Mouse (Mus musculus) kidney, embryonic 15.5 days (tissue): ENCODE measurements around the gene Edn1. TPM values are rescaled to one million over a fixed set of nuclear protein-coding genes. Genes with fewer than 3 reads are reported as not detected.
A peak's percentile ranks its signal among the peaks of the same experiment; 100 is the strongest.

ENCODE experiments used
- ATAC-seq: fragments of 200-750 bp; cut with Nextera tagmentation; replicated peaks from 2 replicates; pipeline ENCODE4 v1.8.0; 2017; ENCODE audit warnings: moderate TSS enrichment; ENCODE audit not compliant: low FRiP score
- H3K27ac ChIP-seq: fragments of 300-500 bp; sonication (generic); 2 replicates; pipeline ENCODE4 v1.5.1; 2015; ENCODE audit warnings: mild to moderate bottlenecking, inconsistent platforms
- H3K27me3 ChIP-seq: fragments of 300-500 bp; sonication (generic); 2 replicates; pipeline ENCODE4 v1.6.1; 2015; ENCODE audit warnings: inconsistent platforms
- H3K36me3 ChIP-seq: fragments of 300-500 bp; sonication (generic); 2 replicates; pipeline ENCODE4 v1.6.1; 2015; ENCODE audit warnings: inconsistent platforms
- H3K4me1 ChIP-seq: fragments of 300-500 bp; sonication (generic); 2 replicates; pipeline ENCODE4 v1.6.1; 2015; ENCODE audit warnings: inconsistent platforms
- H3K4me2 ChIP-seq: fragments of 300-500 bp; sonication (generic); 2 replicates; pipeline ENCODE4 v1.6.1; 2015; ENCODE audit warnings: moderate library complexity, mild to moderate bottlenecking, inconsistent platforms
- H3K4me3 ChIP-seq: fragments of 300-500 bp; sonication (generic); replicated peaks from 2 replicates; pipeline ENCODE4 v1.5.1; 2015; ENCODE audit warnings: mild to moderate bottlenecking, inconsistent platforms
- H3K9ac ChIP-seq: fragments of 300-500 bp; sonication (generic); 2 replicates; pipeline ENCODE4 v1.6.1; 2015; ENCODE audit warnings: mild to moderate bottlenecking, inconsistent platforms
- H3K9me3 ChIP-seq: fragments of 300-500 bp; sonication (generic); replicated peaks from 2 replicates; pipeline ENCODE4 v1.6.1; 2016; ENCODE audit warnings: inconsistent platforms
- WGBS: fragments of 180-500 bp; shearing (Covaris S2); methylation state at CpG from one replicate; pipeline ENCODE4 v1.1.7; 2015; ENCODE audit warnings: mixed read lengths; 5-methylcytosine and 5-hydroxymethylcytosine counted together
- polyA plus RNA-seq: library from polyadenylated mRNA; unstranded; fragments of >200 nt; fragmentation: Nextera tagmentation; extraction: Ambion mirVana; gene quantifications from 2 replicates; pipeline ENCODE4 v1.2.1, GENCODE M21; 2015

The Edn1 gene
- 2.4 and 2.6 TPM in 2 replicates for polyA plus RNA-seq

DNA sequence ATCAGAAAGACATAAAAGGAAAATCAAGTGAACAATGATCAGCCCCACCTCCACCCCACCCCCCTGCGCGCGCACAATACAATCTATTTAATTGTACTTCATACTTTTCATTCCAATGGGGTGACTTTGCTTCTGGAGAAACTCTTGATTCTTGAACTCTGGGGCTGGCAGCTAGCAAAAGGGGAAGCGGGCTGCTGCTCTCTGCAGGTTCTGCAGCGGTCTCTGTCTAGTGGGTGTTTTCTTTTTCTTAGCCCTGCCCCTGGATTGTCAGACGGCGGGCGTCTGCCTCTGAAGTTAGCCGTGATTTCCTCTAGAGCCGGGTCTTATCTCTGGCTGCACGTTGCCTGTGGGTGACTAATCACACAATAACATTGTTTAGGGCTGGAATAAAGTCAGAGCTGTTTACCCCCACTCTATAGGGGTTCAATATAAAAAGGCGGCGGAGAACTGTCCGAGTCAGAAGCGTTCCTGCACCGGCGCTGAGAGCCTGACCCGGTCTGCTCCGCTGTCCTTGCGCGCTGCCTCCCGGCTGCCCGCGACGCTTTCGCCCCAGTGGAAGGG, at the start of gene Edn1:
Gene Edn1 (plus strand): TSS at position 316 of the 561 bp plus-strand sequence.
- Histone ChIP-seq H3K27me3 (peaks cover 24% of the 10 kb centered on the region), H3K27ac (no peak within 1 kb of the TSS), H3K4me3 (peak within 1 kb of the TSS; percentile 46), H3K9ac (peak within 1 kb of the TSS; percentile 32; the same call in 1 of the 2 replicates), H3K4me1 (peaks cover 49% of the 10 kb centered on the region), H3K4me2 (peak within 1 kb of the TSS; percentile 78), H3K9me3 (no peaks in the 10 kb centered on the region), H3K36me3 (no peaks in the 10 kb centered on the region)
- under 1% methylated on average over 26 of the region's 26 CpGs for WGBS
- peak; percentile 38 for ATAC-seq

- no peaks in the 10 kb centered on the region for H3K4me1 ChIP-seq
- H3K4me3 ChIP-seq: no peak overlapping the region
- 0 out of 2 replicates have a peak, but pooled peaks cover 3% of the 10 kb centered on the region for H3K9me3 ChIP-seq
- no peaks in the 10 kb centered on the region for H3K27me3 ChIP-seq
- H3K36me3 ChIP-seq: no peaks in the 10 kb centered on the region
- ATAC-seq: no peak
- 74% methylated on average over 5 of the region's 5 CpGs for WGBS
- H3K4me2 ChIP-seq: no peak overlapping the region
- no peak overlapping the region for H3K9ac ChIP-seq
- no peak overlapping the region for H3K27ac ChIP-seq
Observed at GRCm38 (mm10) chr13:42253821-42254220, 47.5 kb upstream of the Edn1 start.

DNA sequence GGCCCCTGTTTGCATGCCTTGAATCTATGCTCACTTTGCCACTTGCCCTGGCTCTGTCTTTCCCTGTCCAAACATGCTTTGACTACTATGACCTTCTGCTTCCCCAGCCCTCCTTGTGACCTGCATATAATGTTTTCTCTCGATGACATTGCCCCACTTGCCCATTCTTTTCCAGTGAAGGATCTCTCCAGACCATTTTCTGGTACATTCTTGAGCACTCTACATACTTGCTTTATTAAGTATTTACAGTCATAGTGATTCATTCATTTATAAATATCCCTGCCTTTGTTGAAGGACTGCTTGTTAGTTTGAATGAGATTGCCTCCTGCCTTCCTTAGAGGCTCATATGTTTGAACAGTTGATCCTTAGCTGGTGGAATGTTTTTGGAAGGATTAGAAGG, 46.2 kb upstream of the Edn1 start:
- no peak for ATAC-seq
- WGBS: 77% methylated on average over 1 of the region's 1 CpGs
- no peak overlapping the region for H3K9ac ChIP-seq
- H3K27ac ChIP-seq: no peak overlapping the region
- H3K4me1 ChIP-seq: no peaks in the 10 kb centered on the region
- no peak overlapping the region for H3K4me3 ChIP-seq
- H3K9me3 ChIP-seq: 0 out of 2 replicates have a peak, but pooled peaks cover 3% of the 10 kb centered on the region
- H3K4me2 ChIP-seq: no peak overlapping the region
- no peaks in the 10 kb centered on the region for H3K36me3 ChIP-seq
- H3K27me3 ChIP-seq: no peaks in the 10 kb centered on the region

- no peak for ATAC-seq
Observed at GRCm38 (mm10) chr13:42258422-42258821, 42.9 kb upstream of the Edn1 start.

GRCm38 (mm10) chr13:42260667-42261066, 40.6 kb upstream of the Edn1 start:
- Histone ChIP-seq H3K36me3 (no peaks in the 10 kb centered on the region), H3K4me2 (no peak overlapping the region), H3K9me3 (no peaks in the 10 kb centered on the region), H3K27me3 (no peaks in the 10 kb centered on the region), H3K4me1 (no peaks in the 10 kb centered on the region), H3K9ac (no peak overlapping the region), H3K4me3 (no peak overlapping the region), H3K27ac (no peak overlapping the region)
- WGBS: 73% methylated on average over 6 of the region's 6 CpGs
- no peak for ATAC-seq

More at GRCm38 (mm10) chr13:42258422-42258821, 42.9 kb upstream of the Edn1 start:
- no peaks in the 10 kb centered on the region for H3K4me1 ChIP-seq
- H3K27ac ChIP-seq: no peak overlapping the region
- no peaks in the 10 kb centered on the region for H3K27me3 ChIP-seq
- 85% methylated on average over 5 of the region's 5 CpGs for WGBS
- H3K4me3 ChIP-seq: no peak overlapping the region
- H3K36me3 ChIP-seq: no peaks in the 10 kb centered on the region
- no peak overlapping the region for H3K9ac ChIP-seq
- H3K4me2 ChIP-seq: no peak overlapping the region
- H3K9me3 ChIP-seq: 0 out of 2 replicates have a peak, but pooled peaks cover 3% of the 10 kb centered on the region

- H3K27ac ChIP-seq: no peak overlapping the region
- no peaks in the 10 kb centered on the region for H3K27me3 ChIP-seq
- H3K4me2 ChIP-seq: no peak overlapping the region
- no peak overlapping the region for H3K4me3 ChIP-seq
- no peaks in the 10 kb centered on the region for H3K9me3 ChIP-seq
- 0 out of 2 replicates have a peak, but pooled peaks cover 2% of the 10 kb centered on the region for H3K4me1 ChIP-seq
- no peaks in the 10 kb centered on the region for H3K36me3 ChIP-seq
- 42% methylated on average over 9 of the region's 9 CpGs for WGBS
- no peak for ATAC-seq
- no peak overlapping the region for H3K9ac ChIP-seq
Observed at GRCm38 (mm10) chr13:42270051-42270450, 31.2 kb upstream of the Edn1 start.

DNA sequence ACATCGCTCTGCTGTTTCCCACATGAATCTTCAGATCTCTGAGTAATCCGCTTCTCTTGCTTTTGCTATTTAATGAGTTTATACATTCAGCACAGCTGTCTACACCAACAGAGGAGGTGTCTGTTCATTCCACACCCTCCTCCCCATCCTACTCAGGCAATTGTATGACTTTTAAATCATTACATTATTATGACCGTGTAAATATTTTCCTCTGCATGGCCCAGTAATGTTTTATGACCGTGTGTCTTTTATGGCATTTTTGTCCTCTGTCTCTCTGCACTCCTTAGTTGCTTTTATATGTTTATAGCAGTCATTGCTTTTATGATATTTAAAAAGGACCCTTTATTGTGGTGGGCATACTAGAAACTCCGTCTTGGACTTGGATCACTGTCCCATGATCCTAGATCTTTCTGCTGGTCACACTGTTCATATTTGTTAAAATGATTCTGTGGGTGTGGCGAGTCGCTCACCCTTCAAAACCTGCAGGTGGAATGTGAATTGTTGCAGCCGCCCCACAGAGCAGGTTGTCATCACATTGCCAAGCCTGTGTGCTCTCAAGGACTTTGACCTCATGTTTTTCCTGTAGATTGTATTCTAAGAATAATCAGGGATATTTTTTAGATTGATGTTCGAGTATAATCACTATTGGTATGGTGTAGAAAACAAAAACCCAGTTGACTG, 24.4 kb upstream of the Edn1 start:
- Histone ChIP-seq H3K4me3 (no peak overlapping the region), H3K4me1 (no peaks in the 10 kb centered on the region; the same call in 1 of the 2 replicates), H3K9ac (no peak overlapping the region), H3K4me2 (no peak overlapping the region), H3K36me3 (no peaks in the 10 kb centered on the region), H3K9me3 (no peaks in the 10 kb centered on the region), H3K27me3 (no peaks in the 10 kb centered on the region), H3K27ac (no peak overlapping the region)
- WGBS: 67% methylated on average over 9 of the region's 9 CpGs
- ATAC-seq: no peak

- Histone ChIP-seq H3K4me1 (no peaks in the 10 kb centered on the region; the same call in 1 of the 2 replicates), H3K4me3 (no peak overlapping the region), H3K4me2 (no peak overlapping the region), H3K27me3 (no peaks in the 10 kb centered on the region), H3K27ac (0 out of 2 replicates have a peak overlapping the region, but pooled peaks have one; percentile 1), H3K9ac (no peak overlapping the region), H3K36me3 (no peaks in the 10 kb centered on the region), H3K9me3 (no peaks in the 10 kb centered on the region)
- ATAC-seq: no peak
- WGBS: 64% methylated on average over 2 of the region's 2 CpGs
Observed at GRCm38 (mm10) chr13:42277751-42278150, 23.5 kb upstream of the Edn1 start.

- no peaks in the 10 kb centered on the region for H3K36me3 ChIP-seq
- H3K4me3 ChIP-seq: no peak overlapping the region
- ATAC-seq: no peak
- no peak overlapping the region for H3K4me2 ChIP-seq
- no peak overlapping the region for H3K9ac ChIP-seq
- 70% methylated on average over 3 of the region's 3 CpGs for WGBS
- no peak overlapping the region for H3K27ac ChIP-seq
- H3K4me1 ChIP-seq: no peaks in the 10 kb centered on the region
- H3K27me3 ChIP-seq: no peaks in the 10 kb centered on the region
- no peaks in the 10 kb centered on the region for H3K9me3 ChIP-seq
Observed at GRCm38 (mm10) chr13:42285896-42286295, 15.4 kb upstream of the Edn1 start.

DNA sequence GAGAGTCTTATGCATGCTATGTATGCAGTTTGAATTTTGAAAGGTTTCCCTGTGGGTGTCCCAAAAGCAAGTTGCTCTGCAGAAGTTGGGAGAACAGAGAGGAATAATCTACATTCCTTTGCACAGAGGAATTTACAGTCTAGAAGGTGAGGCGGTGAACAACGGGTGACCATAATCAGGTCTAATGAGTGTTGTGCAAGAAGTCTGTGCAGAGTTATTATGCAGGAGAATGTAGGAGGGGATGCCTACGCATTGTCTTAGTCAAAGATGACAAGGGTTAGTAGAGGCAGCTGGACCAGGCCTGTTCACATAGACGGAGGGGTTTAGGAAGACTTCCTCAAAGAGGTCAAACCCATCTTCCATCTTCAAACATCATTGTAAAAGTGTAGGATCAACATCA, 14.5 kb upstream of the Edn1 start:
- no peaks in the 10 kb centered on the region for H3K4me1 ChIP-seq
- no peak for ATAC-seq
- no peak overlapping the region for H3K4me3 ChIP-seq
- H3K4me2 ChIP-seq: no peak overlapping the region
- H3K9ac ChIP-seq: no peak overlapping the region
- no peaks in the 10 kb centered on the region for H3K9me3 ChIP-seq
- H3K27me3 ChIP-seq: no peaks in the 10 kb centered on the region
- no peak overlapping the region for H3K27ac ChIP-seq
- WGBS: 76% methylated on average over 4 of the region's 4 CpGs
- H3K36me3 ChIP-seq: no peaks in the 10 kb centered on the region

- Histone ChIP-seq H3K9me3 (no peaks in the 10 kb centered on the region), H3K27me3 (no peaks in the 10 kb centered on the region), H3K9ac (no peak overlapping the region), H3K27ac (no peak overlapping the region), H3K4me1 (peaks cover 4% of the 10 kb centered on the region; the same call in 1 of the 2 replicates), H3K4me3 (no peak overlapping the region), H3K4me2 (no peak overlapping the region), H3K36me3 (no peaks in the 10 kb centered on the region)
- 68% methylated on average over 5 of the region's 5 CpGs for WGBS
- no peak for ATAC-seq
Observed at GRCm38 (mm10) chr13:42292593-42292992, 8.7 kb upstream of the Edn1 start.

GRCm38 (mm10) chr13:42298302-42298701, 3.0 kb upstream of the Edn1 start:
- ATAC-seq: no peak
- no peak overlapping the region for H3K27ac ChIP-seq
- H3K9me3 ChIP-seq: no peaks in the 10 kb centered on the region
- no peak overlapping the region for H3K9ac ChIP-seq
- H3K4me1 ChIP-seq: peaks cover 41% of the 10 kb centered on the region
- peaks cover 14% of the 10 kb centered on the region for H3K27me3 ChIP-seq
- 61% methylated on average over 8 of the region's 8 CpGs for WGBS
- no peak overlapping the region for H3K4me2 ChIP-seq
- H3K36me3 ChIP-seq: no peaks in the 10 kb centered on the region
- no peak overlapping the region for H3K4me3 ChIP-seq
